Mouse (Mus musculus): ENCODE measurements around the gene Numbl.

DNA sequence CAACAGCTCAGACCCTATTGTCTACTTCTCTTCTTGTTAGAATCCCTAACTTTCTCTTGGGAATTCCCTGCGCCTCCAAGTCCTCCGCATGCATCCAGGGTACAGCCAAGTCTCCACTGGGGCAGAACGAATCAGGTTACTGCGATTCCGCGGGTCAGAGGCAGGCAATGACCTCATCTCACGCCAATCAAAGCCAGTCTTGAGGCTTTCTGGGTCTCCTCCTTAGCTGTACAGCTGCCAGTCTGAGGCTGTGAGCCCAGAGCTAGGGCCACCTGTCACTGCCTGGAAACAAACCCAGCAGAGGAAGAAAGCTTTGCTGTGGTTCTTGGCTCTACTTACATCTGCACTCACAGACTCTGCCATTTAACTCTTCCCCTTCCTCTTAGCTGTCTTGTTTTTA is 57.7 kb downstream of the Numbl start:
- TF ChIP-seq POLR2A (IDR thresholded peaks at IDR 0.05; ENCODE audit: low read depth, low read length) = no peak
- no peak for TF ChIP-seq CTCF (IDR thresholded peaks at IDR 0.05; ENCODE audit: borderline replicate concordance, insufficient read depth, low read length)

Data from embryonic fibroblast, embryonic 13.5 days (primary cell).